7 mouse cellular contexts compared by ENCODE assay signal in the genomic region with DNA sequence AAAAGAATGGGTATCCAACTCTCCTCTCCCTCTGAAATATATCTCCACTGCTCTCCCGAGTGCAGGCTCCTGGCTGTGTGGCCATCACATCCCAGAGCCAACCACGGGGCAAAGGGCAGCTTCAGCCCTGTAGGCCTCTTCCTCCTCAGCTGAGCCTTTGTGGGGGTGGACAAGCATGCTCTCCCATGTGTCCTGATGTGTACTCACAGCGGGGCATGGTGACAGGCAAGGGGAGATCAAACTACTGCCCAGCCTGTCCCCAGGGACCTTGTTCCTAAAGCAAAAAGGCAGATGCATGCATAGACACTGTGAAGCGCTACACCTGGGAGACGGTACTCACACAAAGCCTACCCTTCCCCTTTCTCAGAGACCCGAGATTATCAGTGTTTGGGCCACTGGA. TPM values are rescaled to one million over a fixed set of nuclear protein-coding genes. Genes with fewer than 3 reads are reported as not detected.
A peak's percentile ranks its signal among the peaks of the same experiment; 100 is the strongest.
DNase-seq lines count a peak whose midpoint lies in the region; ATAC-seq lines count a peak whose summit lies in the region.

No protein-coding gene starts in this region.

- no peak for DNase-seq in midbrain, embryonic 11.5 days (ENCODE audit: low spot score, missing footprints)
- peak; percentile 58 to 66 for DNase-seq in kidney, adult 8-10 months
- no peak for DNase-seq in left cerebral cortex, adult 9 months (ENCODE audit: low spot score in 2 of 2)
- no peak for DNase-seq in spleen, adult 12 weeks (ENCODE audit: low spot score)

- no peaks in the 10 kb centered on the region for H3K4me1 ChIP-seq in midbrain, embryonic 11.5 days (ENCODE audit: control insufficient read depth, insufficient read depth, low read length)
- no peaks in the 10 kb centered on the region for H3K4me1 ChIP-seq in midbrain, embryonic 16.5 days (ENCODE audit: control insufficient read depth, insufficient read depth, low read length)
- no peaks in the 10 kb centered on the region for H3K4me1 ChIP-seq in forebrain, embryonic 16.5 days (replicated peaks; ENCODE audit: control insufficient read depth, insufficient read depth, low read length)
- no peaks in the 10 kb centered on the region for H3K4me1 ChIP-seq in midbrain, embryonic 13.5 days (replicated peaks)

- H3K27me3 ChIP-seq in midbrain, embryonic 11.5 days (ENCODE audit: control insufficient read depth, insufficient read depth, low read length): no peaks in the 10 kb centered on the region
- H3K27me3 ChIP-seq in midbrain, embryonic 16.5 days (ENCODE audit: control insufficient read depth, insufficient read depth, low read depth, low read length): no peaks in the 10 kb centered on the region
- no peaks in the 10 kb centered on the region for H3K27me3 ChIP-seq in forebrain, embryonic 16.5 days (replicated peaks; ENCODE audit: control insufficient read depth, insufficient read depth, low read length)
- H3K27me3 ChIP-seq in midbrain, embryonic 13.5 days: no peaks in the 10 kb centered on the region

- H3K4me2 ChIP-seq in midbrain, embryonic 11.5 days: no peak overlapping the region
- no peak overlapping the region for H3K4me2 ChIP-seq in midbrain, embryonic 16.5 days (ENCODE audit: low read length)
- H3K4me2 ChIP-seq in forebrain, embryonic 16.5 days (ENCODE audit: low read length): no peak overlapping the region
- H3K4me2 ChIP-seq in midbrain, embryonic 13.5 days (replicated peaks): no peak overlapping the region

- no peak overlapping the region for H3K4me3 ChIP-seq in midbrain, embryonic 11.5 days (ENCODE audit: low read depth, low read length)
- no peak overlapping the region for H3K4me3 ChIP-seq in midbrain, embryonic 16.5 days (ENCODE audit: low read depth, low read length)
- H3K4me3 ChIP-seq in forebrain, embryonic 16.5 days (replicated peaks; ENCODE audit: low read length): no peak overlapping the region
- no peak overlapping the region for H3K4me3 ChIP-seq in midbrain, embryonic 13.5 days (replicated peaks)

- ATAC-seq in midbrain, embryonic 11.5 days (ENCODE audit: low FRiP score): peak; percentile 19
- no peak; the same call in 1 of the 2 replicates for ATAC-seq in midbrain, embryonic 16.5 days
- ATAC-seq in forebrain, embryonic 16.5 days: peak; percentile 2; the same call in 1 of the 2 replicates
- peak; percentile 22 for ATAC-seq in midbrain, embryonic 13.5 days

- H3K9me3 ChIP-seq in midbrain, embryonic 11.5 days (ENCODE audit: control insufficient read depth, low read length): peaks cover 48% of the 10 kb centered on the region
- H3K9me3 ChIP-seq in midbrain, embryonic 16.5 days (replicated peaks; ENCODE audit: control insufficient read depth, low read length, poor library complexity, severe bottlenecking): peaks cover 25% of the 10 kb centered on the region
- peaks cover 17% of the 10 kb centered on the region for H3K9me3 ChIP-seq in forebrain, embryonic 16.5 days (ENCODE audit: control insufficient read depth, low read length)
- H3K9me3 ChIP-seq in midbrain, embryonic 13.5 days: peaks cover 39% of the 10 kb centered on the region

- no peak overlapping the region for H3K9ac ChIP-seq in midbrain, embryonic 11.5 days (ENCODE audit: low read length)
- no peak overlapping the region for H3K9ac ChIP-seq in midbrain, embryonic 16.5 days (ENCODE audit: low read depth, low read length)
- H3K9ac ChIP-seq in forebrain, embryonic 16.5 days (replicated peaks; ENCODE audit: low read depth, low read length): no peak overlapping the region
- no peak overlapping the region for H3K9ac ChIP-seq in midbrain, embryonic 13.5 days (replicated peaks)

- no peak overlapping the region for H3K27ac ChIP-seq in midbrain, embryonic 11.5 days (ENCODE audit: low read depth, low read length)
- H3K27ac ChIP-seq in midbrain, embryonic 16.5 days (ENCODE audit: low read length): no peak overlapping the region
- H3K27ac ChIP-seq in forebrain, embryonic 16.5 days (ENCODE audit: low read length): no peak overlapping the region
- no peak overlapping the region for H3K27ac ChIP-seq in midbrain, embryonic 13.5 days

- 82% methylated on average over 6 of the region's 6 CpGs for WGBS in midbrain, embryonic 11.5 days
- 86% methylated on average over 6 of the region's 6 CpGs for WGBS in midbrain, embryonic 16.5 days
- WGBS in forebrain, embryonic 16.5 days: 83% methylated on average over 6 of the region's 6 CpGs
- WGBS in midbrain, embryonic 13.5 days: 84% methylated on average over 6 of the region's 6 CpGs

- H3K36me3 ChIP-seq in midbrain, embryonic 11.5 days (ENCODE audit: control insufficient read depth, insufficient read depth, low read length): peaks cover 43% of the 10 kb centered on the region
- peaks cover 48% of the 10 kb centered on the region for H3K36me3 ChIP-seq in midbrain, embryonic 16.5 days (ENCODE audit: control insufficient read depth, insufficient read depth, low read length)
- peaks cover 47% of the 10 kb centered on the region for H3K36me3 ChIP-seq in forebrain, embryonic 16.5 days (ENCODE audit: control insufficient read depth, insufficient read depth)
- H3K36me3 ChIP-seq in midbrain, embryonic 13.5 days: peaks cover 61% of the 10 kb centered on the region

RNA-seq across cellular contexts. Expression of a gene that starts 17.3 kb away (rescaled TPM):
- 135 TPM in 2 replicates for polyA plus RNA-seq in midbrain, embryonic 11.5 days (2014; fragmentation: Nextera tagmentation; extraction: Ambion mirVana)
- 77.3 and 87.0 TPM in 2 replicates for polyA plus RNA-seq in midbrain, embryonic 16.5 days (2015; fragmentation: Nextera tagmentation; extraction: Ambion mirVana)
- polyA plus RNA-seq in forebrain, embryonic 16.5 days (2015; fragmentation: Nextera tagmentation; extraction: Ambion mirVana): 121 TPM in 2 replicates
- 107 and 110 TPM in 2 replicates for polyA plus RNA-seq in midbrain, embryonic 13.5 days (2015; fragmentation: Nextera tagmentation; extraction: Ambion mirVana)

RNA-seq across cellular contexts. Expression of a gene that starts 17.3 kb away (rescaled TPM):
- not detected in 2 replicates for polyA plus RNA-seq in midbrain, embryonic 11.5 days (2014; fragmentation: Nextera tagmentation; extraction: Ambion mirVana)
- polyA plus RNA-seq in midbrain, embryonic 16.5 days (2015; fragmentation: Nextera tagmentation; extraction: Ambion mirVana): 0.11 and 0.17 TPM in 2 replicates
- 0.09 TPM in 1 of 2 replicates, not detected in the other for polyA plus RNA-seq in forebrain, embryonic 16.5 days (2015; fragmentation: Nextera tagmentation; extraction: Ambion mirVana)
- 0.04 TPM in 1 of 2 replicates, not detected in the other for polyA plus RNA-seq in midbrain, embryonic 13.5 days (2015; fragmentation: Nextera tagmentation; extraction: Ambion mirVana)

RNA-seq across cellular contexts. Expression of a gene that starts 33.3 kb away (rescaled TPM):
- 1.6 and 1.7 TPM in 2 replicates for polyA plus RNA-seq in midbrain, embryonic 11.5 days (2014; fragmentation: Nextera tagmentation; extraction: Ambion mirVana)
- 0.75 and 0.92 TPM in 2 replicates for polyA plus RNA-seq in midbrain, embryonic 16.5 days (2015; fragmentation: Nextera tagmentation; extraction: Ambion mirVana)
- polyA plus RNA-seq in forebrain, embryonic 16.5 days (2015; fragmentation: Nextera tagmentation; extraction: Ambion mirVana): 0.96 and 1.0 TPM in 2 replicates
- 0.68 and 1.0 TPM in 2 replicates for polyA plus RNA-seq in midbrain, embryonic 13.5 days (2015; fragmentation: Nextera tagmentation; extraction: Ambion mirVana)

RNA-seq across cellular contexts. Expression of a gene that starts 48.4 kb away (rescaled TPM):
- not detected in 2 replicates for polyA plus RNA-seq in midbrain, embryonic 11.5 days (2014; fragmentation: Nextera tagmentation; extraction: Ambion mirVana)
- polyA plus RNA-seq in midbrain, embryonic 16.5 days (2015; fragmentation: Nextera tagmentation; extraction: Ambion mirVana): not detected in 2 replicates
- polyA plus RNA-seq in forebrain, embryonic 16.5 days (2015; fragmentation: Nextera tagmentation; extraction: Ambion mirVana): not detected in 2 replicates
- not detected in 2 replicates for polyA plus RNA-seq in midbrain, embryonic 13.5 days (2015; fragmentation: Nextera tagmentation; extraction: Ambion mirVana)

RNA-seq across cellular contexts. Expression of a gene that starts 54.5 kb away (rescaled TPM):
- polyA plus RNA-seq in midbrain, embryonic 11.5 days (2014; fragmentation: Nextera tagmentation; extraction: Ambion mirVana): 13.4 and 15.4 TPM in 2 replicates
- 12.8 and 13.1 TPM in 2 replicates for polyA plus RNA-seq in midbrain, embryonic 16.5 days (2015; fragmentation: Nextera tagmentation; extraction: Ambion mirVana)
- 10.1 and 11.7 TPM in 2 replicates for polyA plus RNA-seq in forebrain, embryonic 16.5 days (2015; fragmentation: Nextera tagmentation; extraction: Ambion mirVana)
- 13.9 and 16.2 TPM in 2 replicates for polyA plus RNA-seq in midbrain, embryonic 13.5 days (2015; fragmentation: Nextera tagmentation; extraction: Ambion mirVana)

Comparison
In these comparisons a context has a peak if more than half of its experiments do, and no peak if none do; other contexts are left out.
1. DNase-seq: peak in kidney, adult 8-10 months (2 of 2); none in midbrain, embryonic 11.5 days (single experiment), left cerebral cortex, adult 9 months (0 of 2) and spleen, adult 12 weeks (single experiment).